Mouse (Mus musculus): ENCODE measurements around the gene Cdc7. TPM values are rescaled to one million over a fixed set of nuclear protein-coding genes. Genes with fewer than 3 reads are reported as not detected.

The Cdc7 gene
- total RNA-seq, 2 experiments from 2014 or later = 13.2 to 14.8 TPM

DNA sequence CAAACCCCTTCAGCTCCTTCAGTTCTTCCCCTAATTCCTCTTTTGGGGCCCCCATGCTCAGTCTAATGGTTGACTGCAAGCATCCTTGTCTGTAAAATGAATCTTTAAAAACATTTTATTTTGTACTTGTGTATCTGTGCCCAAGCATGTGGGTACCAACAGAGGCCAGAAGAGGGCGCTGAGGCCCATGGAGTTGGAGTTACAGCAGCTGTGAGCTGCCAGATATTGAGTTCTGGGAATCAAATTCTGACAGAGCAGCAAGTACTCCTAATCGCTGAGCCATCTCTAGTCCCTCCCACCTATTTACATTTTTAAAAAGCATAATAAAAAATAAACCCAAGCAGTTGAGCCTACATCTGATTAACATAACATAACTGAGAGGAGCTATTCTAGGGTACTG, 53.4 kb downstream of the Cdc7 start:
- no peak for DNase-seq (ENCODE audit: low spot score in 2 of 2)
- intact Hi-C loops (cut with DNase I) = no loop called here

DNA sequence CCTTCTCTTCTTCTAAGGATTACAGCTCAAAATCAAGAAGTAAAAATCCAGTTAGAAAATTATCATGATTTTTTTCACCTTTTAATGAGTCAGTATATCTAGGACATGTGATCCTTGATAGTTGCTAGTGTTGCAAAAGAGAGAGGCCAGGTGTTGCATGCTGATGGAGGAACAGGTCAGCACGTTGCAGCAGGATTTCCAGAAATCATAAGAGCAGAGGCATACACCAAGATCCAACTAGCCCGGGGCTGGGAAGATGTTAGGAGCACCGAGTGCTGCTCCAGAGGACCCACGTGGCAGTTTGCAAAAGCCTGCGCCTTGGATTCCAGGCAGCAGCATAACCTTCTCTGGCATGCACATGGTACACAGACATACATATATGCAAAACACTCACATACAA, 54.9 kb downstream of the Cdc7 start:
- DNase-seq (ENCODE audit: low spot score in 2 of 2) = no peak
- intact Hi-C loops (cut with DNase I) = no loop called here

DNA sequence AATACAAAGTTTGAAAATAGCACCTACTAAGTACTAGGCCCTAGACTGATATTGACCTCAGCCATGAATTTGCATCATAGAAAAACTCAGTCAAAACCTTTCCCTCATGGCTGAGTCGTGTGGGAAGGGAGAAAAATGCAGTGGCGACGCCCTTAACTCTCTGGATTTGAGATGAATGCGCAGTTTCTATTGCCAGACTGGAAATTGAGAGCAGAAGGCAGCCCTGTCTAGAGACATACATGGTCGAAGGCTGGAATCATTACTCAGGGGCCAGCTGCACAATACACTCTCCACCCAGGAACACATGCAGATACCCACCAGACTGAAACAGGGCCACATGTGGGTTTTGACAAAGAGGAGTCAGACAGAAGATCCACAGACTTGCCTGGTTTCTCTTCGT, 55.8 kb downstream of the Cdc7 start:
- intact Hi-C loops (cut with DNase I) = no loop called here

DNA sequence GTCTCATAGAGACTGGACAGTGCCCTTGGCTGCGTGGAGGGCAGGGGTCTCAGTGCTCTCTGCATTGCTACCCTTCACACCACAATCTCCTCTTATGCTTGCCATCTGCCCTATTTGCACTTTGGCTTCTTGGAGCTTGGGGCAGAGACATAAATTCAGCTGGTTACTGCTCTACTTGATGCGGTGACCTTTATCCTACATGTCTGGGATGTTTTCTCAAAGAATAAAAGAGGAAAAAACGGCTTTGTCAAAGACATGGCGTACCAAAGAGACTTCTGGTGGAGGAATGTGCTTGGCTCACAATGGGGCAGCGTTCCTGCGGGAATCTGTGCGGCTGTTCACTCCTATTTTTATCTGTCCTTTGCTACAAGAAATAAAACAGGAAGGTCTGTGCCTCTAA, 56.2 kb downstream of the Cdc7 start:
- intact Hi-C loops (cut with DNase I) = no loop called here
- DNase-seq (ENCODE audit: low spot score in 2 of 2) = no peak

More for the DNA sequence above, 55.8 kb downstream of the Cdc7 start:
- no peak for DNase-seq (ENCODE audit: low spot score in 2 of 2)

DNA sequence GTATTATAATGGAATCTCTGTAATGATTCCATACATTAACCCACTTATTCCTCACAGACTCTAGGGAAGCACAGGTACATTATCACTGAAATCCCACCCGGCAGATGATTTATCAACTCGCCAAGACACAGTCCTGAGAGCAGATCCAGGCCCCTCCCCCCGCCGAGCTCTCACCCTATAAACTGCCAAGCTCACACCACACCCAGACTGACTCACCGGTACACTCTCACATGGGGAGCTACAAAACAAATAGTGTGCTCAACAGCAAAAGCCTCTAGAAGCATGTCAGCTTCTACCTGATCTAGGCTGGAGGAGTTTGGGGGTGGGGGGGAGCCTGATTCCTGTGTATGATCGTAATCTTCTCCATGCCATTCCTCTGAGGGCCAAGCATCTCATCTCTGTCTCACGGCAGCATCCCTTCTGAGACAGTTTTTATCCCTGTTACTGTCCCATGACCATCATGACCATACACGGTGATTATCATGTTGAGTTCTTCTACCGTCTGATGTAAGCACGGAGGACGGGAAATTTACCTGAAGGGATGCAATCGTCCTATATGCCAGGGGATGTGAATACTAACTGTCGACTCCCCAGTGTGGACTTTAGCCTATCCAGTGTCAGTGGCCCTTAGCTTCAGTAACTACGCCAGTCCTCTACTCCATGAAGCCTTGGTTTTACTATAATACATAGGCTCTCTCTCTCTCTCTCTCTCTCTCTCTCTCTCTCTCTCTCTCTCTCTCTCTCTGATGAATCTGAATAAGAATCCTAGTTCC, 57.4 kb downstream of the Cdc7 start:
- no peak for DNase-seq (ENCODE audit: low spot score in 2 of 2)
- intact Hi-C loops (cut with DNase I) = no loop called here

DNA sequence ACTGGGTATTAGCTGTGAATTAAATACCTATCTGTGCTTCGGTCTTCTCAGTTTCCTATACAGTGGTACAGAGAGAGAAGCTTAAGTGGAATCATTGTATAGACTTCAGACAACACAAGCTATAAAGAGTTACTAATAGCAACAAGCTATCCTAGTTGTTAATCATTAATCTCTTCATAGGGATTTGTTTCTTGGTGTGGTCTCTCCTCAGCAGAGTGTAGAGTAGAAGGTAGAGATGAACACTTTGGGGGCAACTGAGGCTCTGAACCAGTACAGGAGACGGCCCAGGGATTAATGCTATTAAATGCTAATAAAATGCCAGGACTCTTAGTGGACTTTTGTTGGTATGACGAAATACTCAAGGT, 57.9 kb downstream of the Cdc7 start:
- intact Hi-C loops (cut with DNase I) = no loop called here
- no peak for DNase-seq (ENCODE audit: low spot score in 2 of 2)

DNA sequence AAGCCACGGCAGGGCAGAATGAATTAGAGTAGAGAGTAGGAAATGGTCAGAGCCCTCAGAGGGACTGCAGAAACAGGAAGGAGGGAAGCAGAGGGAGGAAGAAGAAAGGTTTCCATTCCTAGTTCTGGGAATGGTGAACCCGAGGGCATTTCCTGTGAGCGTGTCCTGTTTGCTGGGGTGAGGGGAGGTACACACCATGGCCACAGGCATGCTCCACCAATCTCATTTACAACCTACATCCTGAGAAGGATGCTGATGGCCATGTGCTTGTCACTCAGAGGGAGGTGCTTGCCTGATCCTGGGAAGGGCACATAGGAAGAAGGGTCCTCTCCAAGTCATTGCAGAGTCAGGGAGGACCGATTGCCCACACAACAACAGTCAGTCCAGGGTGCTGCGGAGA, 59.8 kb downstream of the Cdc7 start:
- intact Hi-C loops (cut with DNase I) = no loop called here
- no peak for DNase-seq (ENCODE audit: low spot score in 2 of 2)

DNA sequence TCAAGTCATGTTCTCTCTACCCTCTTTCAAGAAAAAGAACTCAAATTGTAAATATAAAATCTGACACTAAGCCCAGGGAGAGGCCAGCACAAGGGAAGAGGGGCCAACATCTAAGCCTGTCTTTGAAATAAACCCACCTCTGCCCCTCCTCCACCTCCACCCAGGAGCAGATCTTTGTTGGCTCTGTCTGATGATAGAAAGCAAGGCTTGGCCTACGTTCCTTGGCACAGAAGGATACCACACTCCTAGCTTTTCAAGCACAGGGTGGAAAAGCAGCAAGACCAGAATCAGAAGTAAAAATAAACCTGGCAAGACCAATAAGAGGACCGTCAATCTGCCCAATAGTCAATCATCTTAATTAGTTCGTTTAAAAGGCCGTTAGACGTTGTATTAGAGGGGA, 61.2 kb downstream of the Cdc7 start:
- no peak for DNase-seq (ENCODE audit: low spot score in 2 of 2)
- intact Hi-C loops (cut with DNase I) = no loop called here

DNA sequence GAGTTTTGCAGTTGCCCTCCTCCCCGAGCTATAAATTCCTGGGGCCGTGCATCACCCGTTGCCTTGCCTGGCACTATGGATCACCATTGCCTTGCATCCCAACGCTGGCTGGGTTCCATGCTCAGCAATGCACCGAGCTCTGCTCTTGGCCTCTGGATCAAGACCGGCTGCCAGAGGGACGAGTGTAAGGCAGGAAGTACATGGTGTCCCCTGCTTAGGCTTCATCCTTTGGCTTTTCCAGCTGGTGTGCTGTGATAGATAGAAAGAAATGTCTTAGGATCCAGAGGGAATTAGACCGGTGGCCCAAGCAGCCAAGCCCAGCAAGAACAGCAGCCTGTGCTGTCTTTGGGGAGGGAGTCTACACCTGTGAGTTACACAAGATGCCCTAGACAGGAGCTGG, 61.7 kb downstream of the Cdc7 start:
- no peak for DNase-seq (ENCODE audit: low spot score in 2 of 2)
- intact Hi-C loops (cut with DNase I) = no loop called here

DNA sequence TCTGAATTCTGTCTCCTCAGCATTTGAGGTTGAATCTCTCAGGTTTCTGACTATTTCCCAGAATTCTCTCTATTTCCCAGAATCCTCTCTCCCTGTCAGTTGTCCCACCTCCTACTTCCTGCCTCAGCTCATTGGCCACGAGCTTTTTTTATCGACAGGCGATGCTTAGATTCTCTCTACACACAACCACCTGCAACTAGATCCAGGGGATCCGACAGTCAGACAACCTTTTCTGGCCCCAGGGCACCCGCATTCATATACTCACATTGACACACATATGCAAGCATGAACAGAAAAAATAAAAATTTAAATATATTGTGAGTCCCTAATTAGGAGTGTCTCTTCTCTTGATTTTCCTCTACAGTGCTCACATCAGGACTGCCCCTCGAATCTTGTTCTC, 63.5 kb downstream of the Cdc7 start:
- DNase-seq (ENCODE audit: low spot score in 2 of 2) = no peak
- intact Hi-C loops (cut with DNase I) = no loop called here

DNA sequence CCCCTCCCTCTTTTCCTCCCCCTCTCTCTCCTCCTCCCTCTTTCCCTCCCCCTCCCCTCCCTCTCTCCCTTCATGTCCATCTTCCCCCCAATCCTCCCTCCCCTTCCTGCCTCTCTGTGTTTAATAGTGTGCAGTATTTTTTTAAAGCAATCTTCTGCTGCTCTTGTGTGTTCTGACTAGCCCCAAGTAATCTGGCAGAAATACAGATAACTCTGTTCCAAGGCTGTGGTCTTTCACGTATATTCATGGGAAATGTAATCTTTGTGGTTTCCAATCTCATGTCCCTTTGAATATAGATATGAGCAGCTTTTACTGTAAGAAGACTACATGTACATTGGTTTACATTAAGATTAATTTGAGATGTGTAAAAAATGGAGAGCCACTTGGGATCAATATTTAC, 64.4 kb downstream of the Cdc7 start:
- intact Hi-C loops (cut with DNase I) = no loop called here
- DNase-seq (ENCODE audit: low spot score in 2 of 2) = no peak

DNA sequence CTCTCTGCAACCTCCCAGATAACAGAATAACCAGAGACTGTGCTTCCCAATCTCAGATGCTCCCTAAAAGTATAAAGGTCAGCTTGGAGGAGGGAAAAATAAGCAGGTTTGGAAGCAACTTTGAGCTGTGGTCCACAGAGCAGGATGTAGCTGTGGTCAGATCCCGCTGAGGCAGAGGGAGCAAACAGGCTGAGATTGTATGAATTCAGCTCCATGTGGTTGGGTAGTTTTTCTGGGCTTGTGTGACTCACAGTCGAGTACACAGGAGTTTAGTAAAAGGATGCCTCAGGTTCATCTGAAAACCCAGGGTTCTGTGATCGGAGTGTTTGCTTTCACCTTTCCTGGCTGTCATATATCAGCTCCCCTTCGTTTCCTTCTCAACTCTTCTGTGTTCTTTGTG, 65.7 kb downstream of the Cdc7 start:
- DNase-seq (ENCODE audit: low spot score in 2 of 2) = no peak
- intact Hi-C loops (cut with DNase I) = no loop called here

DNA sequence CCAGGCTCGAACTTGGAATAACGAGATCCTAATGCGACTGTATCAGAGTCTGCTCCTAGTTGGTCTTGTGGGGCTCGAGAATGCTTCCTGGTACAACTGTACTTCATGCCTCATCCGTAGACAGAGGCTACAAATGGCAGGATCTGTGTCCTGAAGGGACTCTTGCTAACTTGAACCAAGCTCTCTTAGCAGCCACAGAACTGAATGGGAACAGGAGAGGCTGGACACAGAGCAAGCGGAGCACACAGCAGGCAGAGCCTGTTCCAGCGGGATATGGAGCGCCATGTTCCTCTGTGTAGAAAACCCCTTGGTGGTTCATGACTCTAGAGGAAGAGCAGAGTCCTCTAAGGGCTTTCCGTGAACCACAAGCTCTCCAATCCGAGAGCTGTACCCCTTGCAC, 66.7 kb downstream of the Cdc7 start:
- no peak for DNase-seq (ENCODE audit: low spot score in 2 of 2)
- intact Hi-C loops (cut with DNase I) = no loop called here

Other genes with a start within 250 kb of the Cdc7 start
- gene Hfm1, start 38.0 kb upstream of the Cdc7 start, total RNA-seq (2021) = 1 to 10 TPM; 1.8 TPM

Measured in left cerebral cortex, postnatal 14 days (tissue).